Mouse (Mus musculus) kidney, postnatal 36 days (tissue): ENCODE measurements around the gene Iqschfp.

Experiments
- DNase-seq, 2 experiments: peaks; one replicate each; pipeline ENCODE4 v3.0.0; 2021 to 2022; ENCODE audit warnings: mixed read lengths in 2 of 2

Iqschfp gene

GRCm38 (mm10) chr3:68496513-68496912, 604.5 kb downstream of the Iqschfp start:
- DNase-seq, result no peak

- no peak for DNase-seq
Measured at GRCm38 (mm10) chr3:68499532-68500152, 607.6 kb downstream of the Iqschfp start.

GRCm38 (mm10) chr3:68504838-68505237, 612.8 kb downstream of the Iqschfp start:
- DNase-seq, result no peak

GRCm38 (mm10) chr3:68506769-68507318, 614.8 kb downstream of the Iqschfp start:
- peak; percentile 64 to 65 for DNase-seq

GRCm38 (mm10) chr3:68508629-68509028, 616.6 kb downstream of the Iqschfp start:
- peak; percentile 77 to 86 for DNase-seq

GRCm38 (mm10) chr3:68510872-68511271, 618.8 kb downstream of the Iqschfp start:
- no peak for DNase-seq

- peak in 1 of 2 experiments; percentile 53 for DNase-seq
Measured at GRCm38 (mm10) chr3:68511744-68512143, 619.7 kb downstream of the Iqschfp start.

- no peak for DNase-seq
Measured at GRCm38 (mm10) chr3:68512327-68512726, 620.3 kb downstream of the Iqschfp start.

GRCm38 (mm10) chr3:68513340-68514119, 621.5 kb downstream of the Iqschfp start:
- peak in 1 of 2 experiments; percentile 33 for DNase-seq

GRCm38 (mm10) chr3:68514120-68514497, 622.1 kb downstream of the Iqschfp start:
- DNase-seq, result no peak

- peak; percentile 49 to 79 for DNase-seq
Measured at GRCm38 (mm10) chr3:68514717-68515116, 622.7 kb downstream of the Iqschfp start.

- no peak for DNase-seq
Measured at GRCm38 (mm10) chr3:68516393-68517081, 624.5 kb downstream of the Iqschfp start.

GRCm38 (mm10) chr3:68517236-68517635, 625.2 kb downstream of the Iqschfp start:
- no peak for DNase-seq

GRCm38 (mm10) chr3:68518041-68518440, 626.0 kb downstream of the Iqschfp start:
- DNase-seq, result no peak

- DNase-seq, result peak; percentile 30 to 36
Measured at GRCm38 (mm10) chr3:68518586-68518985, 626.6 kb downstream of the Iqschfp start.

- no peak for DNase-seq
Measured at GRCm38 (mm10) chr3:68525361-68525878, 633.4 kb downstream of the Iqschfp start.

- DNase-seq, result no peak
Measured at GRCm38 (mm10) chr3:68526416-68526815, 634.4 kb downstream of the Iqschfp start.

GRCm38 (mm10) chr3:68527182-68527581, 635.1 kb downstream of the Iqschfp start:
- no peak for DNase-seq

GRCm38 (mm10) chr3:68531908-68532307, 639.9 kb downstream of the Iqschfp start:
- DNase-seq, result no peak

- DNase-seq, result peak; percentile 64 to 76
Measured at GRCm38 (mm10) chr3:68534571-68535051, 642.6 kb downstream of the Iqschfp start.

GRCm38 (mm10) chr3:68535160-68535728, 643.2 kb downstream of the Iqschfp start:
- no peak for DNase-seq

GRCm38 (mm10) chr3:68536071-68536470, 644.0 kb downstream of the Iqschfp start:
- no peak for DNase-seq

- no peak for DNase-seq
Measured at GRCm38 (mm10) chr3:68541688-68542087, 649.7 kb downstream of the Iqschfp start.
